Mouse (Mus musculus) G1E (cell line): Measurements from ENCODE around the gene Siae. TPM values are rescaled to one million over a fixed set of nuclear protein-coding genes. Genes with fewer than 3 reads are reported as not detected.
A peak's percentile ranks its signal among the peaks of the same experiment; 100 is the strongest.

ENCODE experiments used
- ATAC-seq: 2 replicates; pipeline ENCODE4 v1.8.0; 2016; ENCODE audit warnings: mild to moderate bottlenecking; ENCODE audit not compliant: insufficient number of reproducible peaks, poor library complexity, low FRiP score, severe bottlenecking; ENCODE audit errors: extremely low read depth
- DNase-seq: peaks from one replicate; pipeline ENCODE4 v3.0.0; 2012; ENCODE audit warnings: low spot score
- H3K27me3 ChIP-seq: 2 replicates; pipeline ENCODE4 v1.6.1; 2012; ENCODE audit warnings: mild to moderate bottlenecking, low read length, inconsistent platforms; ENCODE audit not compliant: insufficient read depth
- H3K36me3 ChIP-seq: replicated peaks from 2 replicates; pipeline ENCODE3; 2012; ENCODE audit warnings: mild to moderate bottlenecking, inconsistent platforms
- H3K4me1 ChIP-seq: 2 replicates; pipeline ENCODE4 v1.6.1; 2012; ENCODE audit warnings: low read depth, low read length, inconsistent platforms, mixed read lengths; ENCODE audit not compliant: insufficient read depth
- H3K4me3 ChIP-seq: 2 replicates; pipeline ENCODE4 v1.5.1; 2012; ENCODE audit warnings: low read depth, mild to moderate bottlenecking, inconsistent platforms, low read length, moderate library complexity, mixed read lengths
- H3K9me3 ChIP-seq: replicated peaks from 2 replicates; pipeline ENCODE4 v1.6.1; 2012; ENCODE audit warnings: inconsistent platforms
- CTCF ChIP-seq: IDR thresholded peaks from 2 replicates; pipeline ENCODE4 v1.5.1; 2012; ENCODE audit warnings: low read depth, low read length, inconsistent platforms, mixed read lengths
- GATA1 ChIP-seq: IDR thresholded peaks from 2 replicates; pipeline ENCODE4 v1.6.1; 2012; ENCODE audit warnings: borderline replicate concordance, low read length, inconsistent platforms, mixed read lengths
- GATA2 ChIP-seq: IDR thresholded peaks from 2 replicates; pipeline ENCODE4 v1.6.1; 2012; ENCODE audit warnings: low read depth, low read length, inconsistent platforms, borderline replicate concordance
- POLR2AphosphoS5 ChIP-seq: IDR thresholded peaks from 2 replicates; pipeline ENCODE4 v1.6.1; 2012; ENCODE audit warnings: low read depth, low read length, inconsistent platforms; ENCODE audit not compliant: insufficient replicate concordance
- TAL1 ChIP-seq: conservative IDR thresholded peaks from 2 replicates; pipeline ENCODE4 v1.6.1; 2012; ENCODE audit warnings: low read depth, low read length, inconsistent platforms, mixed read lengths
- polyA plus RNA-seq: library from polyadenylated mRNA; stranded (reverse); fragments of >175 nt; gene quantifications from 2 replicates; pipeline ENCODE4 v1.2.3, GENCODE M21; 2012
- total RNA-seq, 2 experiments: library from RNA; stranded (forward) in 1 of 2; stranded (reverse) in 1 of 2; fragments of 200-1000 nt in 1 of 2; fragments of >200 nt in 1 of 2; fragmentation: Nextera tagmentation in 1 of 2; gene quantifications; 2 replicates each; pipeline ENCODE4 v1.2.3; 2014 to 2017

Siae gene
- total and polyA plus RNA-seq, 3 experiments, result 1.9 to 98.8 (median 44.5) TPM

DNA sequence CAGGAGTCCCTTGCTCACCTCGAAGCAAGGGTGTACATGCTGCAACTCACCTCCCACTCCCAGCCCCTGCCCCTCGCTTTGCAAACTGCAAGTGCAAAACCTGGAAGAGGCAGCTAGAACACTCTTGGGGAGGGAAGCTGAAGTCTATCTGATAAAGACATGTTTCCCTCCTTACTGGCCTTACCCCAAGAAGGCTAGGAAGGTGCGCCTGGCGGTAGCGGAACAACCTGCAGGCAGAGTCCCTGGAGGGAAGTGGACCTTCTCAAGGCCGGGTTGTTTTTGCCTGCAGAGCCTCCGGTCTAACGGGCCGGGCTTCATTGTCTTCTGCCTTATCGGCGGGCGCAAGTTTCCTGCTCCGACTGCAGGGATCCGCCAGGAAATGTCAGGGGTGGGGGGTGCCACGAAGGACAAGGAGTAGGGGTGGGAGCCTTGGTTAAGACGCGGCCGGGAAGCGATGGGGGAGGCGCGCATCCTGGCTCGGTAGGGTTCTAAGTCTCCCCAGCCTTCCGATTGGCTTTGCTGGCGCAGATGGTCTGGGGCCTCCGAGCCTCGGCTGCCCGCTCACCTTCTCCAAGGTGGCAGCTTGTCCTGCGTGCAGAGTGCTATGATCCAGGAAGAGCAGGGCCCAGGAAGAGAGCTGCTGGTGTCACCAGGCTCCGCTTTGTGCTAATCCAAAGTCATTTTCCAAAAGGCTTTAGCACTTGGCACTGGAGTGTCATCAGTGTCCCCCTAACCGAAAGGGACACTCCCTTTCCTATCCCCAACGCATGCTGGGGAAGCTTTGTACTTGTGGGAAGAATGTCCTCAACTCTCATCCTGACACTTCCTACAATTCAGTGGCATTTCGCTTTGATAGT, 25.2 kb upstream of the Siae start:
- TF ChIP-seq POLR2AphosphoS5, result no peak
- TF ChIP-seq CTCF, result no peak
- no peak for TF ChIP-seq TAL1
- no peak for TF ChIP-seq GATA1
- no peak for TF ChIP-seq GATA2
- H3K36me3 ChIP-seq, result peaks cover 24% of the 10 kb centered on the region
- H3K4me1 ChIP-seq, result peaks cover 15% of the 10 kb centered on the region
- no peak overlapping the region for H3K4me3 ChIP-seq
- ATAC-seq (no peak), DNase-seq (no peak)
- H3K27me3 ChIP-seq, result peaks cover 45% of the 10 kb centered on the region
- H3K9me3 ChIP-seq, result no peaks in the 10 kb centered on the region

DNA sequence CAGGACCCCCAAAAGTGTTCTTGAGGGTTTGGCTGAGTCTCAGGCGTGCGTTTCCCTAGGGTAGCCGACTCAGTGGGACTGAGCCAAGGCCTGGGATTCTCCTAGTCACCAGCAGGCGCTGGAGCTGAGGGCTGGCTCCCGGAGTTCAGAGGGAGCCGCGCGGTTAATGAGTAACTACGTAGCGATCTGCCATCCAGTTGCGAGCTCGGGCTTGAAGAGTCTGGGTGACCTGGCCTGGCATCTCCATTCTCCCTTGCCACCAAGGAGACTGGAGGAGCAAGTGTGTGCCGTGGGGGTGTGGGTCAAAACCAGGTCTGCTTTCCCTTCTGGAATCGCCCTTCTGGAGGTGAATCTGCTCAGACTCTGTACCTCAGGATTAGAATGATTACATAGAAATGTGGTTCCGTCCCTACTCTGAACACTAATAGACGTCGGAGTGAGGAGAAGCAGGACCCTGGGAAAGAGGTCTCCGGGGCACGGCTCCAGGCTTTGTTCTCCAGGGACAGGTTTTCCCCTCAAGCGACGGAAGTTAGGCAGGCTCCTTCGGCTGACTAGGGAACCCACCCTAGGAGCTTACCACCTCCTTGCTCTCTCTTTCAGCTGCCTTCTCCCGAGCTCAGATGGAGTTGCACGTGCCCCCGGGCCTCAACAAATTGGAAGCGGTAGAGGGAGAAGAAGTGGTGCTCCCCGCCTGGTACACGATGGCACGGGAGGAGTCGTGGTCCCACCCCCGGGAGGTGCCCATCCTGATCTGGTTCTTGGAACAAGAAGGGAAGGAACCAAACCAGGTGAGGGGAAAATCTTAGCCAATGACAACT, 24.4 kb upstream of the Siae start:
- H3K9me3 ChIP-seq, result no peaks in the 10 kb centered on the region
- no peak for ATAC-seq
- H3K36me3 ChIP-seq, result peaks cover 19% of the 10 kb centered on the region
- H3K27me3 ChIP-seq, result peaks cover 46% of the 10 kb centered on the region
- no peak overlapping the region for H3K4me3 ChIP-seq
- H3K4me1 ChIP-seq, result peaks cover 15% of the 10 kb centered on the region
- DNase-seq, result no peak
- TF ChIP-seq GATA2 (no peak), POLR2AphosphoS5 (no peak), TAL1 (no peak), GATA1 (no peak), CTCF (no peak)

DNA sequence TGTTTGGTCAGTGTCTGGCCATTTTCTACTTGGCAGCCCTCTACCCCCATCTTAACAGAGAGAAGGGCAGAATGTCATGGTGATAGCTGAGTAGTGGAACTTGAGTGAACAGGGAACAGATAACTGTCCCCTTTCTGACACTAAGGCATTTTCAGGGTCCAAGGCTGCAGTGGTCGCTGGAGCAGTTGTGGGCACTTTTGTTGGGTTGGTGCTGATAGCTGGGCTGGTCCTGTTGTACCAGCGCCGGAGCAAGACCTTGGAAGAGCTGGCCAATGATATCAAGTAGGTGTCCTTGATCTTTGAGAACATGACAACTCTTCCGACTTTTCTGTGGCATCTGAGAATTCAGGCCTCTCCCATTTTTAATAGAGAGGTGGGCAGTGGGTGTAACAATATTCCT, 18.6 kb upstream of the Siae start:
- no peak overlapping the region for H3K4me3 ChIP-seq
- no peak for ATAC-seq
- DNase-seq, result no peak
- no peaks in the 10 kb centered on the region for H3K9me3 ChIP-seq
- peaks cover 15% of the 10 kb centered on the region for H3K4me1 ChIP-seq
- TF ChIP-seq GATA1, result no peak
- H3K36me3 ChIP-seq, result peaks cover under 1% of the 10 kb centered on the region
- H3K27me3 ChIP-seq, result peaks cover 42% of the 10 kb centered on the region

DNA sequence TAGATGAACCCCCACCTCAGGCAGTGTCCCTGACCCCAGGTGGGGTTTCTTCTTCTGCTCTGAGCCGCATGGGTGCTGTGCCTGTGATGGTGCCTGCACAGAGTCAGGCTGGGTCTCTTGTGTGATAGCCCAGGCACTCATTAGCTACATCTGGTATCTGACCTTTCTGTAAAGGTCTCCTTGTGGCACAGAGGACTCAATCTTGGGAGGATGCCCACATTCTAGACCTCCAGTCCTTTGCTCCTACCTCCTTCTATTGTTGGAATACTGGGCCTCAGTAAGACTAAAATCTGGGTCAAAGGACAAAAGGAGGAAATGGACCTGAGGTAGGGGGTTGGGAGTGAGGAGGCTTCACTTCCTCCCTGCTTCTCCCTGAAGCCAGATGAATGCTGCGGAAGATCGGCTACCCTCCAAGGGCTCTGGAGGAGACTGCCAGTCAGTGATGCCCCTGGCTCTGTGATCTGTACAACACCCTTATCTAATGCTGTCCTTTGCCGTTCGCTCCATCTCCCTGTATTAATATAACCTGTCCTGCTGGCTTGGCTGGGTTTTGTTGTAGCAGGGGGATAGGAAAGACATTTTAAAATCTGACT, 17.7 kb upstream of the Siae start:
- no peak overlapping the region for H3K4me3 ChIP-seq
- H3K4me1 ChIP-seq, result peaks cover 21% of the 10 kb centered on the region
- ATAC-seq (no peak), DNase-seq (no peak)
- peaks cover 9% of the 10 kb centered on the region for H3K36me3 ChIP-seq
- peaks cover 42% of the 10 kb centered on the region for H3K27me3 ChIP-seq
- no peak for TF ChIP-seq GATA1
- no peak for TF ChIP-seq POLR2AphosphoS5
- TF ChIP-seq TAL1, result no peak
- no peak for TF ChIP-seq CTCF
- no peak for TF ChIP-seq GATA2
- no peaks in the 10 kb centered on the region for H3K9me3 ChIP-seq

DNA sequence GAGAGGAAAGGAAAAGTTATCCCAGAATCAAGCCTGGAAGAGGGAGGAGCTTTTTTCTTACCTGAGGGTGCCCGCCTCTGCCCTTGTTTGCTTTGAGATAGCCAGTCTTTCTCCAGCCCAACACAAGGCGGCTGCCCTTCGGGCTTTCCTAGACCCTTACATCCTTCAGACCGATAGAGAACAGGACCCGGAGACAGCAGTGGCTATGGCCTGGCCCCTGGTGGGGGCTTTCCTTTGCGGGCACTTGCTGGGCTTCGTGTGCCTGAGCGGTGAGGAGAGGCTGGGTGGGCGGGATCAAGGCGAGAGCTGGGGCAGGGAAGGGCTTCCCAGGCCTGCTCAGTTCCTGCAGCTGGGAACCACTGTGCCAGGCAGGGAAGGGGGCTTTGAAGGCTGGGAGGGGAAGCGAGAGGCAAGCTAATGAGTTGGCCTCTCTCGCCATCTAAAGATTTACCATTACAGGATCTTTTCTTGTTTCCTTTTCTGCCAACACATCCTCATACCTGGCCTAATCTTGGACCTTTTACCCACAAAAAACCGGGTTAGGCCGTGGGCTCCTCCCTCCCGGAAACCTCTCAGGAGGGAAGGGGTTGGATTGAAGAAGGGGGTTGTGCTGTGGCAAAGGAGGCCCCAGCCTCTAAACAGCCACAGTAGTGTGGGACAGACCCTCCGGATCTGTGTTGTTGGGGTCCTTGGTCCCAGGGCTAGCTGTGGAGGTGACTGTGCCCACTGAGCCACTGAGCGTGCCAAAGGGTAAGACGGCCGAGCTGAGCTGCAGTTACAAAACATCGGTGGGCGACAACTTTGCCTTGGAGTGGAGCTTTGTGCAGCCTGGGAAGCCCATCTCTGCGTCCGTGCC, 16.1 kb upstream of the Siae start, which contains the start of gene Vsig2:
Vsig2 (plus strand) TSS at position 86 of the 856 bp plus-strand sequence.
- no peaks in the 10 kb centered on the region for H3K9me3 ChIP-seq
- H3K27me3 ChIP-seq, result peaks cover 33% of the 10 kb centered on the region
- ATAC-seq, result no peak
- peaks cover 23% of the 10 kb centered on the region for H3K36me3 ChIP-seq
- no peak for TF ChIP-seq TAL1
- no peak for TF ChIP-seq GATA1
- TF ChIP-seq POLR2AphosphoS5, result no peak
- no peak for TF ChIP-seq GATA2
- no peak for TF ChIP-seq CTCF
- H3K4me1 ChIP-seq, result peaks cover 31% of the 10 kb centered on the region
- no peak within 1 kb of the TSS for H3K4me3 ChIP-seq
- DNase-seq, result no peak

DNA sequence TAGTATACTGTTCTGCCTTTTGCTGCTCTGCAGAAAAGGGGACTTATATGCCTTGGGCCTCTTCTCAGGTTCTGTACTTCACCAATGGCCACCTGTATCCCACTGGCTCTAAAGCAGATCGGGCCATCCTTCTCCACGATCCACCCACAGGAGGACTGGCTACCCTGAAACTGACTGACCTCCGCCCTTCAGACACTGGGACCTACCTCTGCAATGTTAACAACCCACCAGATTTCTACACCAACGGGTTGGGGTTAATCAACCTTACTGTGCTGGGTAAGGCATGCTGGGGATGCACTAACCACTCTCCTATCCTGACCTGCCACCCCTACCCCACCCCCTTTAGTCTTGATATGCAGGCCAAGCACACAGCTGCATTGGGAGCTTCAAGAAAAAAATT, 15.3 kb upstream of the Siae start:
- no peaks in the 10 kb centered on the region for H3K9me3 ChIP-seq
- H3K36me3 ChIP-seq, result peaks cover 31% of the 10 kb centered on the region
- 0 out of 2 replicates have a peak, but pooled peaks have one; percentile 2 for ATAC-seq
- no peak overlapping the region for H3K4me3 ChIP-seq
- DNase-seq, result no peak
- peaks cover 30% of the 10 kb centered on the region for H3K27me3 ChIP-seq
- TF ChIP-seq CTCF (no peak), POLR2AphosphoS5 (peak; percentile 79)
- peaks cover 38% of the 10 kb centered on the region for H3K4me1 ChIP-seq
